Comparison of ENCODE assay signal across 8 mouse cellular contexts in genomic region chr2:93462760-93463159, GRCm38 (mm10). TPM values are rescaled to one million over a fixed set of nuclear protein-coding genes. Genes with fewer than 3 reads are reported as not detected.
DNase-seq lines count a peak whose midpoint lies in the region; ATAC-seq and TF ChIP-seq lines count a peak whose summit lies in the region.

TSS of gene Cd82 (minus strand) at chr2:93463140.

- no peaks in the 10 kb centered on the region for H3K36me3 ChIP-seq in embryonic facial prominence, embryonic 14.5 days (ENCODE audit: control insufficient read depth, insufficient read depth, low read length)
- H3K36me3 ChIP-seq in heart, embryonic 11.5 days (ENCODE audit: control insufficient read depth, insufficient read depth, low read length) = no peaks in the 10 kb centered on the region
- no peaks in the 10 kb centered on the region for H3K36me3 ChIP-seq in kidney, embryonic 16.5 days (ENCODE audit: insufficient read depth, low read length)
- H3K36me3 ChIP-seq in liver, postnatal 0 days (replicated peaks; ENCODE audit: insufficient read depth, low read length) = no peaks in the 10 kb centered on the region
- H3K36me3 ChIP-seq in neural tube, embryonic 15.5 days = no peaks in the 10 kb centered on the region

- no peaks in the 10 kb centered on the region for H3K9me3 ChIP-seq in embryonic facial prominence, embryonic 14.5 days (ENCODE audit: control insufficient read depth, low read length)
- no peaks in the 10 kb centered on the region for H3K9me3 ChIP-seq in heart, embryonic 11.5 days (replicated peaks; ENCODE audit: control insufficient read depth, low read length)
- H3K9me3 ChIP-seq in kidney, embryonic 16.5 days (ENCODE audit: low read length) = no peaks in the 10 kb centered on the region
- no peaks in the 10 kb centered on the region for H3K9me3 ChIP-seq in liver, postnatal 0 days (ENCODE audit: low read length)
- no peaks in the 10 kb centered on the region for H3K9me3 ChIP-seq in neural tube, embryonic 15.5 days (replicated peaks)

- H3K27ac ChIP-seq in embryonic facial prominence, embryonic 14.5 days (replicated peaks; ENCODE audit: low read depth, low read length) = peak within 1 kb of the TSS; percentile 63
- peak within 1 kb of the TSS; percentile 60 for H3K27ac ChIP-seq in heart, embryonic 11.5 days (ENCODE audit: low read depth, low read length)
- H3K27ac ChIP-seq in kidney, embryonic 16.5 days (ENCODE audit: low read length) = peak within 1 kb of the TSS; percentile 89
- peak within 1 kb of the TSS; percentile 98 for H3K27ac ChIP-seq in liver, postnatal 0 days (ENCODE audit: low read depth)
- H3K27ac ChIP-seq in neural tube, embryonic 15.5 days (replicated peaks) = peak within 1 kb of the TSS; percentile 51; the same call in 1 of the 2 replicates

- DNase-seq in thymus, postnatal 0 days (ENCODE audit: low spot score) = no peak
- DNase-seq in thymus, postnatal 36 days = no peak
- DNase-seq in embryonic facial prominence, embryonic 14.5 days (ENCODE audit: low spot score) = peak; percentile 91
- peak; percentile 85 for DNase-seq in liver, postnatal 0 days
- no peak for DNase-seq in cerebellum, postnatal 36 days

- H3K4me1 ChIP-seq in embryonic facial prominence, embryonic 14.5 days (ENCODE audit: control insufficient read depth, insufficient read depth, low read length) = peaks cover 10% of the 10 kb centered on the region
- 0 out of 2 replicates have a peak, but pooled peaks cover 3% of the 10 kb centered on the region for H3K4me1 ChIP-seq in heart, embryonic 11.5 days (ENCODE audit: control insufficient read depth, insufficient read depth, low read length)
- H3K4me1 ChIP-seq in kidney, embryonic 16.5 days (ENCODE audit: insufficient read depth, low read length) = peaks cover 36% of the 10 kb centered on the region
- H3K4me1 ChIP-seq in liver, postnatal 0 days (ENCODE audit: insufficient read depth) = peaks cover 63% of the 10 kb centered on the region
- H3K4me1 ChIP-seq in neural tube, embryonic 15.5 days = peaks cover 21% of the 10 kb centered on the region

- peak within 1 kb of the TSS; percentile 55 for H3K9ac ChIP-seq in embryonic facial prominence, embryonic 14.5 days (ENCODE audit: low read depth, low read length)
- peak within 1 kb of the TSS; percentile 54; the same call in 1 of the 2 replicates for H3K9ac ChIP-seq in heart, embryonic 11.5 days (ENCODE audit: low read depth, low read length)
- H3K9ac ChIP-seq in kidney, embryonic 16.5 days (replicated peaks; ENCODE audit: low read length) = peak within 1 kb of the TSS; percentile 72
- peak within 1 kb of the TSS; percentile 96 for H3K9ac ChIP-seq in liver, postnatal 0 days (replicated peaks)
- H3K9ac ChIP-seq in neural tube, embryonic 15.5 days (replicated peaks) = 0 out of 2 replicates have a peak within 1 kb of the TSS, but pooled peaks have one; percentile 14

- TF ChIP-seq EP300 in liver, postnatal 0 days (IDR thresholded peaks at IDR 0.05; ENCODE audit: low read depth) = 0 out of 2 replicates have a peak, but pooled peaks have one; percentile 12

- no peak for TF ChIP-seq CTCF in liver, postnatal 0 days (IDR thresholded peaks at IDR 0.05; ENCODE audit: low read depth)

- peak; percentile 87 for ATAC-seq in embryonic facial prominence, embryonic 14.5 days (ENCODE audit: low read depth)
- ATAC-seq in heart, embryonic 11.5 days (replicated peaks; ENCODE audit: insufficient number of reproducible peaks, low FRiP score, low TSS enrichment) = peak; percentile 83
- peak; percentile 89 for ATAC-seq in kidney, embryonic 16.5 days (ENCODE audit: low FRiP score, low TSS enrichment)
- ATAC-seq in liver, postnatal 0 days = peak; percentile 79
- peak; percentile 60; the same call in 1 of the 2 replicates for ATAC-seq in neural tube, embryonic 15.5 days (ENCODE audit: low FRiP score)

- 3% methylated on average over 19 of the region's 20 CpGs for WGBS in embryonic facial prominence, embryonic 14.5 days
- 1% methylated on average over 20 of the region's 20 CpGs for WGBS in heart, embryonic 11.5 days (ENCODE audit: insufficient replicate concordance)
- 2% methylated on average over 20 of the region's 20 CpGs for WGBS in kidney, embryonic 16.5 days
- WGBS in liver, postnatal 0 days (ENCODE audit: insufficient replicate concordance) = 4% methylated on average over 20 of the region's 20 CpGs
- under 1% methylated on average over 20 of the region's 20 CpGs for WGBS in neural tube, embryonic 15.5 days

- H3K4me2 ChIP-seq in embryonic facial prominence, embryonic 14.5 days (ENCODE audit: low read depth, low read length) = peak within 1 kb of the TSS; percentile 73
- peak within 1 kb of the TSS; percentile 88 for H3K4me2 ChIP-seq in heart, embryonic 11.5 days
- peak within 1 kb of the TSS; percentile 95 for H3K4me2 ChIP-seq in kidney, embryonic 16.5 days (replicated peaks; ENCODE audit: low read depth, low read length)
- H3K4me2 ChIP-seq in liver, postnatal 0 days (ENCODE audit: low read depth, low read length) = peak within 1 kb of the TSS; percentile 84
- peak within 1 kb of the TSS; percentile 70 for H3K4me2 ChIP-seq in neural tube, embryonic 15.5 days

- H3K4me3 ChIP-seq in embryonic facial prominence, embryonic 14.5 days (ENCODE audit: low read depth, low read length) = peak within 1 kb of the TSS; percentile 43
- peak within 1 kb of the TSS; percentile 51 for H3K4me3 ChIP-seq in heart, embryonic 11.5 days (ENCODE audit: low read depth, low read length)
- H3K4me3 ChIP-seq in kidney, embryonic 16.5 days (ENCODE audit: low read length) = peak within 1 kb of the TSS; percentile 53
- H3K4me3 ChIP-seq in liver, postnatal 0 days (ENCODE audit: low read depth, low read length) = peak within 1 kb of the TSS; percentile 89
- H3K4me3 ChIP-seq in neural tube, embryonic 15.5 days (replicated peaks) = peak within 1 kb of the TSS; percentile 40

- H3K27me3 ChIP-seq in embryonic facial prominence, embryonic 14.5 days (replicated peaks; ENCODE audit: control insufficient read depth, insufficient read depth, low read length) = no peaks in the 10 kb centered on the region
- H3K27me3 ChIP-seq in heart, embryonic 11.5 days (ENCODE audit: control insufficient read depth, insufficient read depth, low read length) = peaks cover 7% of the 10 kb centered on the region; the same call in 1 of the 2 replicates
- H3K27me3 ChIP-seq in kidney, embryonic 16.5 days (ENCODE audit: insufficient read depth, low read length) = no peaks in the 10 kb centered on the region
- H3K27me3 ChIP-seq in liver, postnatal 0 days (ENCODE audit: insufficient read depth, low read length) = no peaks in the 10 kb centered on the region
- H3K27me3 ChIP-seq in neural tube, embryonic 15.5 days (replicated peaks) = peaks cover 20% of the 10 kb centered on the region

RNA-seq across cellular contexts. Expression of gene Cd82, which starts in this region (rescaled TPM):
- 153 and 157 TPM in 2 replicates for polyA plus RNA-seq in thymus, postnatal 0 days (2015; fragmentation: Nextera tagmentation; extraction: Ambion mirVana)
- 46.0 and 46.9 TPM in 2 replicates for polyA plus RNA-seq in embryonic facial prominence, embryonic 14.5 days (2014; fragmentation: Nextera tagmentation; extraction: Ambion mirVana)
- polyA plus RNA-seq in heart, embryonic 11.5 days (2014; fragmentation: Nextera tagmentation; extraction: Ambion mirVana) = 10.6 and 14.3 TPM in 2 replicates
- 64.1 and 71.8 TPM in 2 replicates for polyA plus RNA-seq in kidney, embryonic 16.5 days (2015; fragmentation: Nextera tagmentation; extraction: Ambion mirVana)
- polyA plus RNA-seq in liver, postnatal 0 days (2015; fragmentation: Nextera tagmentation; extraction: Ambion mirVana) = 81.0 and 87.7 TPM in 2 replicates
- polyA plus RNA-seq in neural tube, embryonic 15.5 days (2015; fragmentation: Nextera tagmentation; extraction: Ambion mirVana) = 22.4 and 68.9 TPM in 2 replicates

Comparison
In these comparisons a context has a peak if more than half of its experiments do, and no peak if none do; other contexts are left out.
1. DNase-seq: peak in embryonic facial prominence, embryonic 14.5 days (single experiment) and liver, postnatal 0 days (single experiment); none in thymus, postnatal 0 days (single experiment), thymus, postnatal 36 days (0 of 2) and cerebellum, postnatal 36 days (0 of 2).
2. H3K9ac ChIP-seq: peak in every context shown above with its lines; median percentile 96 in liver, postnatal 0 days; 72 in kidney, embryonic 16.5 days; 55 in embryonic facial prominence, embryonic 14.5 days; 54 in heart, embryonic 11.5 days; 14 in neural tube, embryonic 15.5 days.
3. Peak in every context shown above with its lines, with median percentiles within 50 percentile points of each other: ATAC-seq, H3K27ac ChIP-seq, H3K4me2 ChIP-seq and H3K4me3 ChIP-seq.